Mouse (Mus musculus) E14TG2a.4 (cell line): ENCODE measurements around the gene Tmem269.

Source experiments
- CTCF ChIP-seq: conservative IDR thresholded peaks from 2 replicates; pipeline ENCODE4 v1.5.1; 2014; ENCODE audit warnings: low read length
- POU5F1 ChIP-seq: IDR thresholded peaks from 2 replicates; pipeline ENCODE4 v1.6.1; 2014; ENCODE audit warnings: low read length, borderline replicate concordance

DNA sequence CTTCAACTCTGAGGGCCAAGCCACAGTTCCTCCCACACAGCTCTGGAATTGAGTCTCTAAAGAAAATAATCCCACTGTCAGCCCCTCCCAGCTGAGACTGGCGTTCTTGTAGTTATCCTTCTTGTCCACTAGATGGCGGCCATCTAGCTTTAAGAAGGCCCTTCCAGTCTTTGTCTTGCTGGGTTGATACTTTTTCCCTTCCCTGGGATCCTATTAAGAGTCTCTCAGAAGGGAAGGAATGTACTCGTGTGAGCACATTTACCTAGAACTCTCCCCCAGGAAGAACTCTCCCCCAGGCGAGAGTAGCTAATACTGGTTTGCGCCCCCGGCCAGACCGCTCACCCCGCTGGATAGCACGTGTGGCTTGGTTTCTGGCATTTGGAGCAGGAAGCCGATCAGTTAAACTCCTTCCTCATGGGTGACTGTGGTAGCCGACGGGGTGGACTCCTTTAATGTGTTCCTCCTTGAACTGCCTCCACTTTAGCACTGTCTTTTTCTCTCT lies 21.2 kb upstream of the Tmem269 start:
- TF ChIP-seq CTCF (peak; percentile 98), POU5F1 (no peak)
